Mouse (Mus musculus): ENCODE measurements around the gene Ube2z. TPM values are rescaled to one million over a fixed set of nuclear protein-coding genes. Genes with fewer than 3 reads are reported as not detected.

The Ube2z gene
- total RNA-seq, 2 experiments from 2014 or later = 53.5 to 57.9 TPM

DNA sequence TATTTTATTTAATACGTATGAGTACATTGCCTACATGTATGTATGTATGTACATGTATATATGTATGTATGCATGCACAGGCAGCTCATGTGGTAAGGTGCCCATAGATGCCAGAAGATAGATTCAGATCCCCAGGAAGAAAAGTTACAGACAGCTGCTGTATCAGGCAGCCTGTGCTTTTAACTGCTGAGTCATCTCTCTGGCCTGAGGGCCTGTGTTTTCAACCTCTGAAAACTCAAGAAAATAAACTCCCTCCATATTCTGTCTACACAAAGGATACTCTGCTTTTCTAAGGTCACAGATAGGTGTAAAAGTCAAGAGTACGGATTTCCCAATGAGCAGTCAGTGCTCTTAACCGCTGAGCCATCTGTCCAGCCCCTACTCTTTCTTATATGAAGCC is 14.3 kb downstream of the Ube2z start:
- no peak for DNase-seq (ENCODE audit: extremely low spot score in 1 of 2, low spot score in 2 of 2)
- H3K27ac ChIP-seq = no peak overlapping the region
- intact Hi-C loops (cut with DNase I) = no loop called here
- no peak overlapping the region for H3K4me3 ChIP-seq
- no peak for TF ChIP-seq CTCF (IDR thresholded peaks at IDR 0.05)

DNA sequence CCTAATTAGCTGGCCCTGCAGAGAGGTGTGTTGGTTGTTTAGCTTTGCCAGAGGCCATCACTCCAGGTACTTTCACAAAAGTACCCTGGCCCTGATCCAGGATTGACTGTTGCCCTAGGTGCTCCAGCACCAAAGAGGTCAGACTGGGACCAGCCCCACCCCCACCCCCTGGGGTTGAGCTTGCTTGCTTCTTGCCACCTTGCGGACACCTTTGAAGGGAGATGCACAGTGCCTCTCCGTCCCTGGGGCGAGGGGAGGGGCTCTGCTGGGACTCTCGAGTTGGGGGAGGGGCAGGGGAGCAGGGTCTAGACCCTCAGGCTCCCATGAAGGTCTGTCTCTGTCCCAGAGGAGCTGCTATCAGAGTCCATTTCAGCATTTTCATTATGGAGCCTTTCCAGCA is 15.2 kb downstream of the Ube2z start:
- intact Hi-C loops (cut with DNase I) = no loop called here
- H3K4me3 ChIP-seq = no peak overlapping the region
- TF ChIP-seq CTCF (IDR thresholded peaks at IDR 0.05) = no peak
- no peak for DNase-seq (ENCODE audit: extremely low spot score in 1 of 2, low spot score in 2 of 2)
- no peak overlapping the region for H3K27ac ChIP-seq

DNA sequence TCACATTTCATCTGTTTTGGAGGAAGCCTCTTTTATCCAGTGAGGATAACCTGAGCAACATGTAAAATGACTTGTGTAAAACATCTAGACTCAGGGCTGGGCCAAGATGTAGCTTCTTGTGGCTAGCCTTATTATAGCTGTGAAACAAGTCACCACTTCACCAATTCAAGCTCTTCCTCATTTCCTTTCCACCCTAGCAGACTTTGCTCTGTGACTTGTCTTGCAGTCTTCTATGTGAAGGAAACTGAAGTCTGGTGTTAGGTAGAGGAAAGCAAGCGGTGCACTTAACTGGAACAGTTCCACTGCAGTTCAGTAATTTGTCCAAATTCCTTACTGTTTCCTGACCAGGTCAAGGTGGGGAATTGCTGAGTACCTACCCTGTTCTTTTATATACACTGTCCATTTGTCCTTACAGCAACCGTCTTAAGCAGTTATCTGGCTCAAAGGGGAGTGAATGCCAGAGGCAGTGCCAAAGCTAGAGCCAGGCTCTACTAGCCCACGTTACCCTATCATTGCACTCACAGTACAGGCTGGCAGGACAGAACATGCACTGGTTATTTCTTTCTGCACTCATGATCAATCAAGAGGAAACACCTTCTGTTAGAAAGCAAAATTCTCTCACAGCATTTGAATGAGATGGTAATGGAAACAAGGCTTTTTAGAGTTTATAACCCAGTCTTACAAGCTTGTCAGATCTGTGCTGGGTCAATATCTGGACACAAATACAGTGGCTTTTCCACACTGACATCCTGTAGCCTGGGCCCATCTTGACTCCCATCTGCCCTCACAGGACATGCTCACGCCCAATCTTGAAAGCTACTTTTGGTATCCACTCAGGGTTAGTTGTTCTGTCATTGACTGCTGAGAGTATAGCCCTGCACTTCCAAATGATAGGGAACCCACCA is 17.5 kb downstream of the Ube2z start:
- H3K4me3 ChIP-seq = no peak overlapping the region
- intact Hi-C loops (cut with DNase I) = no loop called here
- no peak for DNase-seq (ENCODE audit: extremely low spot score in 1 of 2, low spot score in 2 of 2)
- TF ChIP-seq CTCF (IDR thresholded peaks at IDR 0.05) = no peak
- peak overlapping the region; percentile 6; the same call in 1 of the 2 replicates for H3K27ac ChIP-seq

DNA sequence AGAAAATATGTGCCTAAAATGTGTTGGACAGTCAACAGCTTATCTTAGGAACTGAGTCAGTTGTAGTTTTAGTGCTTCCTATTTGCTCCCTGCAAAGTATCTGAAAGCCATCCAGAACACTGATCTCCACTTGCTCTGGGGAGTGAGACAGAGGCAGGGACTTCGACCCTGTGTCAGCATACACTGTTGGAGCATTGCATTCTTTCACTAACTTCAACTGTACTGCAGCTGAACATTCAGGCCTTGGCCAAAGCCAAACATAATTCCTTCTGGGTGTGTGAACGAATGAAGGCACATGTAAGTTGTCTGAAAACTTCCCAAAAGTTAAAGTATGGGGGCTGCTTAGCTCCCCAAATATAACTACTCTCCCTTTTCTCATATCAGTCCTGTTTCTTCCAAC is 18.4 kb downstream of the Ube2z start:
- H3K4me3 ChIP-seq = no peak overlapping the region
- no peak for TF ChIP-seq CTCF (IDR thresholded peaks at IDR 0.05)
- DNase-seq (ENCODE audit: extremely low spot score in 1 of 2, low spot score in 2 of 2) = no peak
- intact Hi-C loops (cut with DNase I) = no loop called here
- no peak overlapping the region for H3K27ac ChIP-seq

DNA sequence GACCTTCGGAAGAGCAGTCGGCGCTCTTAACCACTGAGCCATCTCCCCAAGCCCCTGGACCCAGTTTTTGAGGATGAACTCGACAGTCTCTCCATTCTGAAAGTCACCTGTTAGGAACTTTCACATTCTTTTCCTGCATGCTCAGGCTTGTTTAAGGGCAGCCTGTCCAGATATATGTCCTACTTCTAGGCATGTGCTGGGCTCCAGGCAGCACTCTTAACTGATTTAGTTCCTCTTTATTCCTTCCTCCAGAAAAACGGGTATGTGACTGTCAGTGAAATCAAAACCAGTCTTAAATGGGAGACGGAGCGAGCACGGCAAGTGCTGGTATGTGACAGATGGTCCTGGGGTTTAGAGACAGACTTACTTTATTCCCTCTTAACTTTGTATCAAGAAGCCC is 19.2 kb downstream of the Ube2z start:
- no peak for TF ChIP-seq CTCF (IDR thresholded peaks at IDR 0.05)
- no peak for DNase-seq (ENCODE audit: extremely low spot score in 1 of 2, low spot score in 2 of 2)
- intact Hi-C loops (cut with DNase I) = no loop called here
- Histone ChIP-seq H3K4me3 (no peak overlapping the region), H3K27ac (no peak overlapping the region)

DNA sequence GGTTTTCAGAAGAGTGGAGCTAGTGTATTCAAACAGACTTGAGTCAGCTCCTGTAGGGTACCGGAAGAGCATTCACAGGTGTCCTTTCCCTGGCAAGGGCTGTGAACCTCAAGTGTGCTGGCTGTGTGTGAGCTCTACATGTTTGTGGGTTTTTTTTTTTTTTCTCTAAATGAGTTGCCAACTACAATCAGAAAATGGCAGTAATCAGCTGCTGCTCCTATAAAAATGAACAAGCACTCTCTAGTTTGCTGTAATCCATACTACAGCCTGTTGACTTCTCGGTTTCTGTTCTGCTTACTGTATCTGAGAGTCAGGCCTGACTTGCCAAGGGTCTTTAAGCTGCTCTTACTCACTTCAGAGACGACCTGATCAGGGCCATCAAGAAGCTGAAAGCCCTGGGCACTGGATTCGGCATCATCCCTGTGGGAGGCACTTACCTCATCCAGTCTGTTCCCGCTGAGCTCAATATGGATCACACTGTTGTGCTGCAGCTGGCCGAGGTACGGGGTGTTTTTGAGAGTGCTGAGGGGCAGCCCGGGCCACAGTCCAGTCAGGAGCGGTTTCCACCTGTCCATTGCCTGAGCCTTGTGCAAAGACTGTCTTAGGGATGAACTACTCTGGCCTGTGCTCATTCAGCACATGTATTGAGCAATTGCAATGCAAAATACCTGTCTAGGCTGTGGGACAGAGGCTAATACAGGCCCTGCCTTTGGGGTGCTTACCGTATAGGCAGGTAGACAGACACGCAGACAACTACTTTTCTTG is 20.2 kb downstream of the Ube2z start:
- no peak for DNase-seq (ENCODE audit: extremely low spot score in 1 of 2, low spot score in 2 of 2)
- intact Hi-C loops (cut with DNase I) = no loop called here
- TF ChIP-seq CTCF (IDR thresholded peaks at IDR 0.05) = no peak
- Histone ChIP-seq H3K4me3 (no peak overlapping the region), H3K27ac (no peak overlapping the region)

DNA sequence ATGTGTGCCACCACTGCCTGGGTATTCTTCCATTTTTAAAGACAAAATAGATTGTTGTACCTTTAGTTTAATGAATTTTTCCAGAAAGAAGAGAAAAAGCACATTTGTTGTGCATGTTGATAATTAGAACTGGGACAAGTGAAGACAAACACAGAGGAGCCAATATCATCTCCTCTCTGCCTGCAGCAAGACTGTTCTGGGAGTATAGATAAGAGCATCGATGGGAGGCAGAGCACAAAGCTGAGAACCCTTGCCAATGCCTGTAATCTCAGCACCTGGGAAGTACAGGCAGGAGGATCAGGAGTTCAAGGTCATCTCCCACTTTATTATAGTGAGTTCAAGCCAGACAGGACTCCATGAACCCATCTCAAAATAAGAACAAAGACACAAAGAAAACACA is 26.6 kb downstream of the Ube2z start:
- Histone ChIP-seq H3K27ac (no peak overlapping the region), H3K4me3 (no peak overlapping the region)
- no peak for TF ChIP-seq CTCF (IDR thresholded peaks at IDR 0.05)
- intact Hi-C loops (cut with DNase I) = no loop called here
- DNase-seq (ENCODE audit: extremely low spot score in 1 of 2, low spot score in 2 of 2) = no peak

DNA sequence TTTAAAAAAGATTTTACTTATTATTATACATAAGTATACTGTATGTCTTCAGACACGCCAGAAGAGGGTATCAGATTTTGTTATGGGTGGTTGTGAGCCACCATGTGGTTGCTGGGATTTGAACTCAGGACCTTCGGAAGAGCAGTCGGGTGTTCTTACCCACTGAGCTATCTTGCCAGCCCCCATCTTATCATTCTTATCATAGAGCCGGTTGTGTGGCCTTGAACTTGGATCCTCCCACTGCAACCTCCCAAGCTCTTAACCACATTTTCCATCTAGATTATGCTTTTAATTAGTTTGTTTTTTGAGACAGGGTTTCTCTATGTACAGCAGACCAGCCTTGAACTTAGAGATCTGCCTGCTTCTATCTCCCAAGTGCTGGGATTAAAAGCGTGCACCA is 27.7 kb downstream of the Ube2z start:
- TF ChIP-seq CTCF (IDR thresholded peaks at IDR 0.05) = no peak
- Histone ChIP-seq H3K4me3 (no peak overlapping the region), H3K27ac (no peak overlapping the region)
- no peak for DNase-seq (ENCODE audit: extremely low spot score in 1 of 2, low spot score in 2 of 2)
- intact Hi-C loops (cut with DNase I) = no loop called here

DNA sequence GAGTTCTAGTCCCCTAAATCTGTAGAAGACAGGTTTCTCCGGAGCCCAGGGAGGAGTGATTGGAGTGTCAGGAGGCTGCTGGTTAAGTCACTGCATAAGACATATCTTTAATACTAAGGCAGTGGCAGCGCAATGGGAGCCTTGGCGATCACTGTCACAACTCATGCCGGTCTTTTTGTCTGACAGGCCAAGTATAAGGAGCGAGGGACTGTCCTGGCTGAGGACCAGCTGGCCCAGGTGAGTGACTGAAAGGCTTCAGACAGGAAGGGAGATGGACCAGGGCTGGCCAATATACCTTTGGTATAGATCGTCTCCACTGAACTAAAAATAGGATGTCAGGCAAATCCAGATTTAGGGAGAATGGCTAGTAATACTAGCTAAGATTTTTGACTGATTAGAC is 30.1 kb downstream of the Ube2z start:
- Histone ChIP-seq H3K27ac (peak overlapping the region; percentile 74), H3K4me3 (peak overlapping the region; percentile 90)
- intact Hi-C loops (cut with DNase I) = loop anchor here (2.0 kb wide), 1 partner anchor 30 kb away; the partner anchor contains the start of gene Ube2z
- DNase-seq (ENCODE audit: extremely low spot score in 1 of 2, low spot score in 2 of 2) = no peak
- TF ChIP-seq CTCF (IDR thresholded peaks at IDR 0.05) = no peak

DNA sequence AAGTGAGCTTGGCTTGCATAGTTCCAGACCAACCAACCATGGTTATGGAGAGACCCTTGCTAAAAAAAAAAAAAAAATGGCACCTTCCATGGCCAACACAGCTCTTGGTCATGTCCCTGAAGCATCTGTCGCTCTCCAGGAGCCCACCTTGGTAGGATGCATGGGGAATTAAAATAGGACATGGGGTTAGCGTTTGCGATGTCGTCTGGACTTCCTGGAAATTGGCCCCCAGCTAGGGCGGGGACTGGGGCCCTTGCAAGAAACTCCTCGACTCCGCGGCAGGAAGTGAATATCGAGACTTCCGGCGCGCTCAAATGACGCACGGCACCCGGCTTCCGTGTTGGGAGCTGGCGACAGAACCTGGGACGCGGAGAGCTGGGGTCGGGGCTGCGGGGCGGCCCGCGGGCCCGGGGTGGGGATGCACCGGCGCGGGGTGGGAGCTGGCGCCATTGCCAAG is 30.6 kb downstream of the Ube2z start, which contains the start of gene Snf8:
Gene Snf8 (plus strand): TSS at position 290 of the 457 bp plus-strand sequence.
- peak; percentile 95 to 96 for DNase-seq (ENCODE audit: extremely low spot score in 1 of 2, low spot score in 2 of 2)
- intact Hi-C loops (cut with DNase I) = loop anchor here (2.0 to 5.0 kb wide), 3 partner anchors 30 to 207 kb away; partner anchors contain the start of gene Ube2z
- TF ChIP-seq CTCF (IDR thresholded peaks at IDR 0.05) = no peak
- H3K4me3 ChIP-seq = peak within 1 kb of the TSS; percentile 90
- peak within 1 kb of the TSS; percentile 74 for H3K27ac ChIP-seq

DNA sequence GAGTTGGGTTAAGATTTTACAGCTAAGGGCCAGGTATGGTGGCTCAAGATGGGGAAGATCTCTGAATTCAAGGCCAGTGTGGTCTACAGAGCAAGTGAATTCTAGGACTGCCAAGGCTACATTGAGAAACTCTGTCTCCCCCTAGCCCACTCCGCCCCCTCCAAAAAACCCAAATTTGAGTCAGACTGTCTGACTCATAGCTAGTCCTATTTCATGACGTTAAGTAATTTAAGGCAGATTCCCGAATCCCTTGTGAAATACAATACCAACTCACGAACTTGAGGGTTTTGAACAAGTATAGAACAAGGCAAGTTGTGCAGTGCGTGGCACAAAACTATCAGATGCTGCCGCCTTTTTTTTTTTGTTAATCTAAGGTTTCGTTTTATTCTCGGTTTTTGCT is 31.1 kb downstream of the Ube2z start:
- DNase-seq (ENCODE audit: extremely low spot score in 1 of 2, low spot score in 2 of 2) = no peak
- peak overlapping the region; percentile 90 for H3K4me3 ChIP-seq
- TF ChIP-seq CTCF (IDR thresholded peaks at IDR 0.05) = no peak
- H3K27ac ChIP-seq = no peak overlapping the region; the same call in 1 of the 2 replicates
- intact Hi-C loops (cut with DNase I) = loop anchor here (2.0 to 5.0 kb wide), 3 partner anchors 31 to 207 kb away; partner anchors contain the start of gene Ube2z

DNA sequence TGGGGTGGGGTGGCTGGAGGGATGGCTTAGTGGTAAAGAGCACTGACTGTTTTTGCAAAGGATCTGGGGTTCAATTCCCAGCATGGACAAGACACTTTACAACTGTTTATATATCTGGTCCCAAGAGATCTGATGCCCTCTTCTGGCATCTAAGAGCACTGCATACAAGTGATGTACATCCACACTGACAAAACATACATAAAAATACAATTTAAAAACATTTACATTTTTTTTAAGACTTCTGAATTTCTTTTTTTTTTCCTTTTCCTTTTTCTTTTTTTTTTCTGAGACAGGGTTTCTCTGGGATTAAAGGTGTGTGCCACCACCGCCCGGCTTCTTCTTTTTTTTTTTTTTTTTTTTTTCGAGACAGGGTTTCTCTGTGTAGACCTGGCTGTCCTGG is 31.9 kb downstream of the Ube2z start:
- DNase-seq (ENCODE audit: extremely low spot score in 1 of 2, low spot score in 2 of 2) = no peak
- Histone ChIP-seq H3K4me3 (no peak overlapping the region), H3K27ac (no peak overlapping the region)
- intact Hi-C loops (cut with DNase I) = loop anchor here (5.0 kb wide), 2 partner anchors 156 to 206 kb away; no protein-coding TSS in a partner anchor
- peak; percentile 33 for TF ChIP-seq CTCF (IDR thresholded peaks at IDR 0.05)

All from left cerebral cortex, adult 2 months (tissue).